Mouse (Mus musculus): ENCODE data around the gene Abhd8. TPM values are rescaled to one million over a fixed set of nuclear protein-coding genes. Genes with fewer than 3 reads are reported as not detected.
"Not testable (repeated sequence)": the region's sequence is repeated elsewhere in the genome, so short reads cannot be mapped to it uniquely, and the experiment has no call there.

The Abhd8 gene
- total and polyA plus RNA-seq, 3 experiments = 52.1 to 223 (median 64.4) TPM

- no peak for DNase-seq
These were observed 2.2 kb downstream of the Abhd8 start for GRCm38 (mm10) chr8:71461152-71461840.

DNA sequence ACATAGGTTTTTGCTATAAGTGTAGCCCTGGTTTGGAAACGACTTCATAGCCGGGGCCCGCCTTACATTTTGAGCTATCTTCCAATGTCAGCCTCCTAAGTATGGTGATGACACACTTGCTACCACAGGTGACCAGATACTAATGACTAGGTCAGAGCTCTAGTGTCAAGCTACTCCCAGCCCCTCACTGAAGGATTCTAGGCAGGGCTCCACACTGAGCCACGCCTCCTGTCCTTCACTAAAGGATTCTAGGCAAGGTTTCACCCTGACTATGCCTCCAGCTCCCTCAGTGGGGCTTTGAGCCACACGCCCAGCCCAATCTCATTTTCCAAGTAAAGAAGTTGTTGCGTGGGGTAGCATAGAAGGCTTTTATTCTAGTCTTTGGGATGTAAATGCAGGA, 2.7 kb downstream of the Abhd8 start:
- peak; percentile 63 for DNase-seq

DNA sequence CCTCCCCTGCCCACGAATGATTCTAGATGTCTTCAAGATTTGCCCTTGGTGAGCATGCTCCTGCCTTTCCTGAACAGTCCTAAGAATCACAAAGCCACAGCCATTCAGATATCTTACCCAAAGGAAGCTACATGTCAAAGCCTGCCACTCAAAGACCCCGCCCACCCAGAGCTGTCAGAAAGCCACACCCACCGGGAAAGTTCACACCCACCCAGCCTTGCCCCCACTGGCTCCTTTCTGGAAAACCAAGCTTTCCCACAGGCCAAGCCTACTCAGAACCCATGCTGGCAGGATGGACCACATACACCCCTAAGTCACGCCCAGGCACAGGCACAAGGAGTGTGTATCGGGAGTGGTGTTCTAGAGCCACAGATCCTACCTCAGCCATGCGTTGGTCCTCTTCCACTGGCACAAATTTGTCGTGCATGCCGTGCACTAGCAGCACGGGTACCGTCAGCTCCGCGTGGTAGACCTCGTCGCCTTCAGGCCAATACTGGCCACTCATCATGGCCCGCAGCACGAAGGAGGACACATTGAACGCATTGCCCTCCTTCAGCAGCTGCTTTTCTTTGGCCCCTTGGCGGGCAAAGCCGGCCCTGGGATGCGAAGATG, 5.7 kb downstream of the Abhd8 start:
- DNase-seq = no peak

- DNase-seq = no peak
These were observed 6.5 kb downstream of the Abhd8 start for GRCm38 (mm10) chr8:71456906-71457305.

DNA sequence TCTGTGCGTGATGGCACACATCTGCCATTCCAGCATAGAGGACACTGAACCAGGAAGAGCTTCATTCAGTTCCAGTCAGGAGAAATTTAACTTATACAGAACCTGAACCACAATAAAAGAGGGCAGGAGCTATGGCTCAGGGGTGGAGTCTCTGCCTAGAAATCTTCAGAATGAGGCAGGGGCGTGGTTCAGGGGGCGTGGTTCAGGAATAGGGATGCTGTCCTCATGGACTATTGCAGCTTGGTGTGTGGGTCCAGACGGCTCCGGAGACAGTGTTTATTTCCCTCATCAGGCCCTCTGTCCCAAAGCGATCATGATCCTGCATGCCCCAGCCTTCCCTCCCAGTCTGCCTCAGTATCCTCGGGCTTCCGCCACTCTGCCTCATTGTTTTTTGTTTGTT, 8.8 kb downstream of the Abhd8 start:
- no peak for DNase-seq

GRCm38 (mm10) chr8:71452669-71453068, 10.8 kb downstream of the Abhd8 start:
- DNase-seq = no peak

DNA sequence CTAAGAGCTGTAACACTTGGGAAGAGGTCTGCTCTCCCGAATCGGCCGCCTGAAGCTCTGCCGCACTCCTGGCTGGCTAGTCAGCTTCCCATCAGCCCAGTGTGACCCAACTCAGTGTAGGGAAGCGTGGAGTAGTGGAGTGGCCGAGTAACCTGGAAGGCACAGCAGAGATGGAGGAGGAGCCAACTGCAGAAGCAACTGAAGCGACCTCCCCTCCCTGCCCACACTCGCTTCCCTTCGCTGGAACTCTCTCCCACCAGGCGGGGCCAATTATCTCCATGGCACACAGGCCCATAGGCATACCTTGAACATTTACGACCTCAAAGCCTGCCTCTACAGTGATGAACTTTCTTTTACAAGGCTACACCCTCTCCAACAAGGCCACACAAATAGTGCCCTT, 11.7 kb downstream of the Abhd8 start:
- no peak for DNase-seq

DNA sequence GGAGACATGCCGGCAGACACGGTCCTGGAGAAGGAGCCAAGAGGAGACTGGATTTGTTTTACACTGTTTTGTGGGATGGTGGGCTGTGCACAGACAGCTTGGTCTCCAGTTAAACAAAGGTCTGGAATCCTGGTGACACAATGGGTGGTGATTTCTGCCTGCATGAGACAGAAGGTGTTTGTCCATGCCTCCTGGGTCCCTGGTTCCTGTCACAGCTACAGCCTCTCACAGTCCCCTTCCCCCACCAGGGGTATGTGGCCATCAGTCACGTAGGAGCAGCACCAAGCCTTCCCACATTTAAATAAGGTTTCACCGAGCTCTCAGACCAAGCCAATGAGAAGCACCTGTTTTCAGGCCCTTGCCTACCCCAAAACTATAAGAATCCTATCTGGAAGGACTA, 12.1 kb downstream of the Abhd8 start:
- DNase-seq = no peak

DNA sequence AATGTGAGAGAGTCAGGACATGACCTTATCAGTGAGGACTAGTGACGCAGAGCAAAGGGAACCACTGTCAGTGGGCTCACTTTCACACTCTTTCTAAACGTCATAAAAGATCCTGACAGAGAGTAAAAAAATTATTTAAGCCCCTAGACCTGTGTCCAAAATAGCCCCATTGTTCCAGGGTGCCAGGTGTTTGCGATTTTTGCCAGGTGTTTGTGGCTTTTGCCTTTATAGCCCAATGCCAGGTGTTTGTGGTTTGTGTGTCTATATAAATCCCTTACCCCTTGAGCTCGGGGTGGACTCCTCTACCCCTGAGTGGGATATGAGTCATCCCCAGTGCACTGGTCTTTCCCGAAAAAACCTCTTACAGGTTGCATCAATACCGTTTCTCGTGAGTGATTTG, 18.4 kb downstream of the Abhd8 start:
- DNase-seq = no peak

DNA sequence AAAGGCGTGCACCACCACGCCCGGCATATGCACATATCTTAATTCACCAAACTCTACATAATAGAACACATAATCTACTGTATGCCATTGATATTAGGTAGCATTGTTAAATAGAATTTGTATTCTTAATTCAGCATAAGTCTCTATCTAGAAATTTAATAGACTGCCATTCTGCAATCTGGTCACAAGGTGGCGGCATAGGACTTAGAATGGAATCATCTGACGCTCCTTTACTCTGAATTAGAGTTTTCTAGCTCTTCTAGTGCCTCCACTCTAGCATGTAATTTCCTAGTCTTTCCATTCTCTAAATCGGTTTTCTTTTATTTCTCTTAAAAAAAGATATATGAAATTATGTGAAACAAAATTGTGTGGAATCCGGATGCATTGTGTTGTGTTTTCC, 22.1 kb downstream of the Abhd8 start:
- peak; percentile 49 for DNase-seq

GRCm38 (mm10) chr8:71437041-71437440, 26.4 kb downstream of the Abhd8 start:
- no peak for DNase-seq

DNA sequence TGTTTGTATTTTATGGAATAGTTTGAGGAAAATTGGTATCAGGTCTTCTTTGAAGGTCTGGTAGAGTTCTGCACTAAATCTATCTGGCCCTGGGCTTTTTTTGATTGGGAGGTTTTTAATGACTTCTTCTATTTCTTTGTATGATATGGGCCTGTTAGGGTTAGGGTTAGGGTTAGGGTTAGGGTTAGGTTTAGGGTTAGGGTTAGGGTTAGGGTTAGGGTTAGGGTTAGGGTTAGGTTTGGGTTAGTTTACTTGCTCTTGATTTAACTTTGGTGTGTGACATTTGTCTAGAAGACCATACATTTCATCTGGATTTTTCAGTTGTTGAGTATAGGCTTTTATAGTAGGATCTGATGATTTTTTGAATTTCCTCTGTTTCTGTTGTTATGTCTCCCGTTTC, 30.5 kb downstream of the Abhd8 start:
- DNase-seq = not testable (repeated sequence)

DNA sequence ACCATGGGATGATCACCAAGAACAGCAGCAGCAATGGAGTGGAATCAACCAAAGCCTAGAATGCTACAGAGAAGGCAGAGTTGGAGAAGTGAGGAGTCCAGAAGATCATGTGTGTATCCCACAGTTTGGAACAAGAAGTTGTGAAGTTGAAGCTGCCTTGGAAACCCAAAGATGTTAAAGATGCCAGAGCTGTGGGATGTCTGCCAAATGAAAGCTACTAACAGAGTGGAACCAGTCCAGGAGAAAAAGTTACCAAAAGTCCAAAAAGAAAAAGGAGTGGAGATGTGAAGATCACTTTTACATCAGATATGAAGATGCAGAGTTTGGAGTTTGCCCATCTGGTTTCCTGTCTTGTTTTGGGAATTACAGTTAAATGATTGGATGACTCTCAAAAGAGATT, 41.3 kb downstream of the Abhd8 start:
- DNase-seq = no peak

GRCm38 (mm10) chr8:71411535-71412273, 51.8 kb downstream of the Abhd8 start:
- DNase-seq = no peak

DNA sequence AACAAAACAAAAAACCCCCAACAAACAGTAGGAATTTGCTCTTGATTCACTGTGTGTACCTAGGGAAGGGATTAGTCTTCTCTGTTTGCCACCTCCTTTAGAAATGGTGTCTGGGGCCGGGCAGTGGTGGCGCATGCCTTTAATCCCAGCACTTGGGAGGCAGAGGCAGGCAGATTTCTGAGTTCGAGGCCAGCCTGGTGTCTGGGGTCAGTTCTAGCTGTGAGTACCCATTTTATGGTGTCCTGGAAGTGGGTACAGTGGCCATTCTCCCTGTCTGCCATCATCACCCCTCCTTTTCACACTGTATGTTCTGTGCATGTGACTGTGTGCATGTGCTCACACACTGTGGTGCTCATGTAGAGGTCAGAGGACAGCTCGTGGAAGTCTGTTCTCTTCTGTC, 55.2 kb downstream of the Abhd8 start:
- DNase-seq = no peak

GRCm38 (mm10) chr8:71407441-71407840, 56.0 kb downstream of the Abhd8 start:
- no peak for DNase-seq

Other genes with a start within 250 kb of the Abhd8 start
- 10 to 100 TPM; 32.6 to 34.1 TPM for gene Myo9b, start 190.9 kb downstream of the Abhd8 start, total RNA-seq (2021)
- 19.2 and 24.3 TPM in 2 replicates for gene Myo9b, start 190.9 kb downstream of the Abhd8 start, polyA plus RNA-seq (2012; rRNA removed)
- 10 to 100 TPM; 12.7 to 19.5 TPM for gene Haus8, start 190.7 kb downstream of the Abhd8 start, total RNA-seq (2021)
- gene Haus8, start 190.7 kb downstream of the Abhd8 start, polyA plus RNA-seq (2012; rRNA removed) = 3.7 and 4.7 TPM in 2 replicates
- gene Use1, start 96.8 kb downstream of the Abhd8 start, total RNA-seq (2021) = 100 to 1,000 TPM; 167 to 218 TPM
- 69.3 and 79.6 TPM in 2 replicates for gene Use1, start 96.8 kb downstream of the Abhd8 start, polyA plus RNA-seq (2012; rRNA removed)
- gene Ocel1, start 92.4 kb downstream of the Abhd8 start, total RNA-seq (2021) = 10 to 100 TPM; 16.5 to 17.8 TPM
- gene Ocel1, start 92.4 kb downstream of the Abhd8 start, polyA plus RNA-seq (2012; rRNA removed) = 32.1 and 36.1 TPM in 2 replicates
- 10 to 100 TPM; 49.7 to 71.5 TPM for gene Nr2f6, start 81.7 kb downstream of the Abhd8 start, total RNA-seq (2021)
- 335 and 389 TPM in 2 replicates for gene Nr2f6, start 81.7 kb downstream of the Abhd8 start, polyA plus RNA-seq (2012; rRNA removed)
- 10 to 100 TPM; 11.9 to 16.8 TPM for gene Ushbp1, start 67.9 kb downstream of the Abhd8 start, total RNA-seq (2021)
- 40.1 and 58.8 TPM in 2 replicates for gene Ushbp1, start 67.9 kb downstream of the Abhd8 start, polyA plus RNA-seq (2012; rRNA removed)
- 100 to 1,000 TPM; 106 to 119 TPM for gene Babam1, start 66.8 kb downstream of the Abhd8 start, total RNA-seq (2021)
- 143 and 164 TPM in 2 replicates for gene Babam1, start 66.8 kb downstream of the Abhd8 start, polyA plus RNA-seq (2012; rRNA removed)
- gene Ankle1, start 57.6 kb downstream of the Abhd8 start, total RNA-seq (2021) = under 1 TPM; 0.48 to 0.58 TPM
- gene Ankle1, start 57.6 kb downstream of the Abhd8 start, polyA plus RNA-seq (2012; rRNA removed) = 3.4 and 4.2 TPM in 2 replicates
- gene Mrpl34, start 1.3 kb upstream of the Abhd8 start, total RNA-seq (2021) = 100 to 1,000 TPM; 130 to 133 TPM
- 230 and 261 TPM in 2 replicates for gene Mrpl34, start 1.3 kb upstream of the Abhd8 start, polyA plus RNA-seq (2012; rRNA removed)
- gene Dda1, start 5.5 kb upstream of the Abhd8 start, total RNA-seq (2021) = 10 to 100 TPM; 54.7 to 76.7 TPM
- 129 and 149 TPM in 2 replicates for gene Dda1, start 5.5 kb upstream of the Abhd8 start, polyA plus RNA-seq (2012; rRNA removed)
- gene Ano8, start 22.3 kb upstream of the Abhd8 start, total RNA-seq (2021) = 10 to 100 TPM in 1 of 2 experiments, 1 to 10 TPM in 1; 9.9 to 16.4 TPM
- gene Ano8, start 22.3 kb upstream of the Abhd8 start, polyA plus RNA-seq (2012; rRNA removed) = 44.9 and 54.6 TPM in 2 replicates
- 10 to 100 TPM; 15.6 to 26.7 TPM for gene Gtpbp3, start 24.4 kb upstream of the Abhd8 start, total RNA-seq (2021)
- gene Gtpbp3, start 24.4 kb upstream of the Abhd8 start, polyA plus RNA-seq (2012; rRNA removed) = 58.3 and 77.4 TPM in 2 replicates
- gene Plvap, start 48.1 kb upstream of the Abhd8 start, total RNA-seq (2021) = 100 to 1,000 TPM; 198 to 219 TPM
- 559 and 580 TPM in 2 replicates for gene Plvap, start 48.1 kb upstream of the Abhd8 start, polyA plus RNA-seq (2012; rRNA removed)
- not detected for gene Ccdc194, start 62.1 kb upstream of the Abhd8 start, total RNA-seq (2021)
- gene Ccdc194, start 62.1 kb upstream of the Abhd8 start, polyA plus RNA-seq (2012; rRNA removed) = not detected in 2 replicates
- 10 to 100 TPM; 63.1 to 98.6 TPM for gene Bst2, start 73.8 kb upstream of the Abhd8 start, total RNA-seq (2021)
- 457 and 528 TPM in 2 replicates for gene Bst2, start 73.8 kb upstream of the Abhd8 start, polyA plus RNA-seq (2012; rRNA removed)
- gene Mvb12a, start 79.3 kb upstream of the Abhd8 start, total RNA-seq (2021) = 10 to 100 TPM; 64.7 to 74.4 TPM
- gene Mvb12a, start 79.3 kb upstream of the Abhd8 start, polyA plus RNA-seq (2012; rRNA removed) = 230 and 237 TPM in 2 replicates
- gene Tmem221, start 95.2 kb upstream of the Abhd8 start, total RNA-seq (2021) = 1 to 10 TPM; 4.1 to 6.8 TPM
- 31.6 and 35.2 TPM in 2 replicates for gene Tmem221, start 95.2 kb upstream of the Abhd8 start, polyA plus RNA-seq (2012; rRNA removed)
- 1 to 10 TPM; 1.2 to 1.6 TPM for gene Nxnl1, start 102.9 kb upstream of the Abhd8 start, total RNA-seq (2021)
- 0.26 and 0.54 TPM in 2 replicates for gene Nxnl1, start 102.9 kb upstream of the Abhd8 start, polyA plus RNA-seq (2012; rRNA removed)
- 100 to 1,000 TPM; 195 to 212 TPM for gene Slc27a1, start 105.2 kb upstream of the Abhd8 start, total RNA-seq (2021)
- 479 and 725 TPM in 2 replicates for gene Slc27a1, start 105.2 kb upstream of the Abhd8 start, polyA plus RNA-seq (2012; rRNA removed)
- 100 to 1,000 TPM; 125 to 142 TPM for gene Pgls, start 128.5 kb upstream of the Abhd8 start, total RNA-seq (2021)
- gene Pgls, start 128.5 kb upstream of the Abhd8 start, polyA plus RNA-seq (2012; rRNA removed) = 675 and 694 TPM in 2 replicates
- gene Fam129c, start 134.0 kb upstream of the Abhd8 start, total RNA-seq (2021) = 1 to 10 TPM; 2.1 to 2.5 TPM
- 2.0 and 2.5 TPM in 2 replicates for gene Fam129c, start 134.0 kb upstream of the Abhd8 start, polyA plus RNA-seq (2012; rRNA removed)
- gene Colgalt1, start 147.3 kb upstream of the Abhd8 start, total RNA-seq (2021) = 10 to 100 TPM; 53.3 to 60.8 TPM
- 201 and 217 TPM in 2 replicates for gene Colgalt1, start 147.3 kb upstream of the Abhd8 start, polyA plus RNA-seq (2012; rRNA removed)
- gene Unc13a, start 208.1 kb upstream of the Abhd8 start, total RNA-seq (2021) = 10 to 100 TPM in 1 of 2 experiments, 1 to 10 TPM in 1; 6.0 to 10.5 TPM
- 4.4 and 6.3 TPM in 2 replicates for gene Unc13a, start 208.1 kb upstream of the Abhd8 start, polyA plus RNA-seq (2012; rRNA removed)
- gene Jak3, start 212.6 kb upstream of the Abhd8 start, total RNA-seq (2021) = 10 to 100 TPM in 1 of 2 experiments, 1 to 10 TPM in 1; 9.4 to 19.0 TPM
- 32.3 and 44.2 TPM in 2 replicates for gene Jak3, start 212.6 kb upstream of the Abhd8 start, polyA plus RNA-seq (2012; rRNA removed)
- 1 to 10 TPM; 7.1 to 7.5 TPM for gene Insl3, start 225.6 kb upstream of the Abhd8 start, total RNA-seq (2021)
- 39.2 and 39.3 TPM in 2 replicates for gene Insl3, start 225.6 kb upstream of the Abhd8 start, polyA plus RNA-seq (2012; rRNA removed)
- 1 to 10 TPM; 4.4 to 5.7 TPM for gene B3gnt3, start 238.1 kb upstream of the Abhd8 start, total RNA-seq (2021)
- gene B3gnt3, start 238.1 kb upstream of the Abhd8 start, polyA plus RNA-seq (2012; rRNA removed) = 14.4 and 17.5 TPM in 2 replicates

Data from adrenal gland, adult 2 months (tissue).